Mouse (Mus musculus): ENCODE data around the gene Dlg2.

DNA sequence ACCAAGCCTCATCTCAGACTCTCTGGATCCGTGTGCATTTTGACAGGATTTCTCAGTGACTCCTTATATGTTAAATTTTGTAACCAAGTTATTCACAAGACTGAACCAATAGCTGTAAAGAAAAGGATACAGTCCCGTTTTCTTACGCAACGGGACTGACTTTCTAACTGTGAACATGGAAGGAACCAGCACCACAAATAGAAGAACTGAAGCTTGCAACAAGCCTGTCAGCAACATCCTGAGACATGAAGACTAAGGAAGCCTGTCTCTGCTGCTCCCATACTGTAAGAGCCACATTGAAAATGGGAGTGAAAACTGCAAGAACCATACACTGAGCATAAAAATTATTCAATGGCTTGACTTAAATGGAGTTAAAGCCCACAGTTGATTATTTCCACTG, 1981.8 kb downstream of the Dlg2 start:
- no peak for TF ChIP-seq POLR2A (IDR thresholded peaks at IDR 0.05; ENCODE audit: low read depth, low read length)
- TF ChIP-seq CTCF (IDR thresholded peaks at IDR 0.05; ENCODE audit: extremely low read depth, insufficient read depth, insufficient read length, insufficient replicate concordance): no peak
